Mouse (Mus musculus) hindbrain, embryonic 14.5 days (tissue): ENCODE measurements around the gene Gpa33. TPM values are rescaled to one million over a fixed set of nuclear protein-coding genes. Genes with fewer than 3 reads are reported as not detected.

Experiments
- ATAC-seq: fragments of 200-750 bp; cut with Nextera tagmentation; 2 replicates; pipeline ENCODE4 v1.8.0; 2017; ENCODE audit warnings: moderate number of reproducible peaks, mild to moderate bottlenecking, moderate TSS enrichment, moderate library complexity; ENCODE audit not compliant: low FRiP score
- DNase-seq: peaks from one replicate; pipeline ENCODE4 v3.0.0-alpha.2; 2015; ENCODE audit warnings: low spot score
- H3K27ac ChIP-seq: fragments of 300-500 bp; sonication (generic); 2 replicates; pipeline ENCODE4 v1.5.1; 2014; ENCODE audit warnings: mild to moderate bottlenecking, moderate library complexity
- H3K27me3 ChIP-seq: fragments of 300-500 bp; sonication (generic); 2 replicates; pipeline ENCODE4 v1.6.1; 2014; ENCODE audit warnings: mild to moderate bottlenecking, low read length, mixed read lengths; ENCODE audit not compliant: control insufficient read depth, insufficient read depth
- H3K36me3 ChIP-seq: fragments of 300-500 bp; sonication (generic); replicated peaks from 2 replicates; pipeline ENCODE4 v1.6.1; 2014; ENCODE audit not compliant: control insufficient read depth, insufficient read depth
- H3K4me1 ChIP-seq: fragments of 300-500 bp; sonication (generic); replicated peaks from 2 replicates; pipeline ENCODE4 v1.6.1; 2014; ENCODE audit warnings: antibody characterized with exemption, low read length, mixed read lengths; ENCODE audit not compliant: control insufficient read depth, insufficient read depth
- H3K4me2 ChIP-seq: fragments of 300-500 bp; sonication (generic); replicated peaks from 2 replicates; pipeline ENCODE4 v1.6.1; 2014; ENCODE audit warnings: mild to moderate bottlenecking, moderate library complexity
- H3K4me3 ChIP-seq: fragments of 300-500 bp; sonication (generic); replicated peaks from 2 replicates; pipeline ENCODE4 v1.5.1; 2014; ENCODE audit warnings: mild to moderate bottlenecking, low read length
- H3K9ac ChIP-seq: fragments of 300-500 bp; sonication (generic); 2 replicates; pipeline ENCODE4 v1.6.1; 2014
- H3K9me3 ChIP-seq: fragments of 300-500 bp; sonication (generic); 2 replicates; pipeline ENCODE4 v1.6.1; 2016; ENCODE audit warnings: low read length; ENCODE audit not compliant: control insufficient read depth
- WGBS: fragments of 180-500 bp; shearing (Covaris S2); extraction: QIAGEN DNeasy Blood & Tissue Kit; methylation state at CpG from one replicate; pipeline ENCODE4 v1.1.7; 2014; 5-methylcytosine and 5-hydroxymethylcytosine counted together
- polyA plus RNA-seq: library from polyadenylated mRNA; unstranded; fragments of >200 nt; fragmentation: Nextera tagmentation; extraction: Ambion mirVana; gene quantifications from 2 replicates; pipeline ENCODE4 v1.2.1, GENCODE M21; 2014

Gene Gpa33
- polyA plus RNA-seq, 1 experiment from 2014 or later = not detected

- no peak for DNase-seq
- H3K4me1 ChIP-seq = no peaks in the 10 kb centered on the region
- no peak for ATAC-seq
- H3K9ac ChIP-seq = no peak overlapping the region
- no peak overlapping the region for H3K4me3 ChIP-seq
- H3K36me3 ChIP-seq = no peaks in the 10 kb centered on the region
- no peaks in the 10 kb centered on the region for H3K27me3 ChIP-seq
- no peaks in the 10 kb centered on the region for H3K9me3 ChIP-seq
- no peak overlapping the region for H3K4me2 ChIP-seq
- no peak overlapping the region for H3K27ac ChIP-seq
- 68% methylated on average over 9 of the region's 9 CpGs for WGBS
Observed at GRCm38 (mm10) chr1:166126795-166127194, 3.2 kb upstream of the Gpa33 start.

GRCm38 (mm10) chr1:166127719-166128118 lies 2.3 kb upstream of the Gpa33 start, which contains the start of gene Dusp27:
Dusp27 (minus strand) TSS chr1:166127922.
- no peaks in the 10 kb centered on the region for H3K36me3 ChIP-seq
- H3K9me3 ChIP-seq = no peaks in the 10 kb centered on the region
- ATAC-seq (no peak), DNase-seq (no peak)
- H3K27ac ChIP-seq = no peak within 1 kb of the TSS
- no peaks in the 10 kb centered on the region for H3K4me1 ChIP-seq
- WGBS = 62% methylated on average over 4 of the region's 4 CpGs
- H3K9ac ChIP-seq = no peak within 1 kb of the TSS
- no peaks in the 10 kb centered on the region for H3K27me3 ChIP-seq
- H3K4me3 ChIP-seq = no peak within 1 kb of the TSS
- no peak within 1 kb of the TSS for H3K4me2 ChIP-seq

- Histone ChIP-seq H3K36me3 (no peaks in the 10 kb centered on the region), H3K9me3 (no peaks in the 10 kb centered on the region), H3K4me2 (no peak overlapping the region), H3K4me3 (no peak overlapping the region), H3K4me1 (no peaks in the 10 kb centered on the region), H3K27ac (no peak overlapping the region), H3K27me3 (no peaks in the 10 kb centered on the region), H3K9ac (no peak overlapping the region)
- DNase-seq (no peak), ATAC-seq (no peak)
- WGBS = 94% methylated on average over 5 of the region's 5 CpGs
Observed at GRCm38 (mm10) chr1:166128551-166128950, 1.5 kb upstream of the Gpa33 start.

DNA sequence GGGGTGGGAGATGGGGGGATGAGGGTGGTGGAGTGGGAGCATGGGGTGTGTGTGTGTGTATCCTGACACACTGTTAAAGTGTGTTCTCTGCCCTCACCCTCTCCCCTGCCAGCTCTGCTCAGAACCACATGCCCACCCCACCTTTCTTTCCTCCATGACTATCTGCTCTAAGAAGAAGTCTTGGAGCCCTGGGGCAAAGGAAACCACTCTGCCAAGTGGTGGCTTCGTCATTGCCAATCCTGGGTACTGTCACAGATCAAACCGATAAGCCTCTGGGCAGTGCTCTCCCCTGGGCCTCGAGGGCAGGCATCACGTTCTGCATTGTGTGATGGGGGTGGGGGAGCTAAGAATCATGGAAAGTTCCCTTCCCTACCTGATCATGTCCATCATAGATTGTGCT lies 2.3 kb downstream of the Gpa33 start:
- no peak overlapping the region for H3K27ac ChIP-seq
- H3K27me3 ChIP-seq = no peaks in the 10 kb centered on the region
- no peak for DNase-seq
- H3K4me1 ChIP-seq = no peaks in the 10 kb centered on the region
- no peak overlapping the region for H3K4me3 ChIP-seq
- no peaks in the 10 kb centered on the region for H3K36me3 ChIP-seq
- no peaks in the 10 kb centered on the region for H3K9me3 ChIP-seq
- no peak overlapping the region for H3K4me2 ChIP-seq
- no peak for ATAC-seq
- H3K9ac ChIP-seq = no peak overlapping the region
- WGBS = 58% methylated on average over 4 of the region's 4 CpGs

- Histone ChIP-seq H3K4me2 (no peak overlapping the region), H3K36me3 (no peaks in the 10 kb centered on the region), H3K4me3 (no peak overlapping the region), H3K9me3 (no peaks in the 10 kb centered on the region), H3K9ac (no peak overlapping the region), H3K4me1 (no peaks in the 10 kb centered on the region), H3K27ac (no peak overlapping the region), H3K27me3 (no peaks in the 10 kb centered on the region)
- ATAC-seq = no peak
- WGBS = 40% methylated on average over 5 of the region's 5 CpGs
- DNase-seq = no peak
Observed at GRCm38 (mm10) chr1:166135091-166135740, 5.2 kb downstream of the Gpa33 start.

GRCm38 (mm10) chr1:166137244-166137938 lies 7.4 kb downstream of the Gpa33 start:
- 79% methylated on average over 7 of the region's 7 CpGs for WGBS
- no peaks in the 10 kb centered on the region for H3K9me3 ChIP-seq
- no peak overlapping the region for H3K9ac ChIP-seq
- no peak overlapping the region for H3K4me2 ChIP-seq
- ATAC-seq = no peak
- no peak for DNase-seq
- H3K36me3 ChIP-seq = no peaks in the 10 kb centered on the region
- no peak overlapping the region for H3K4me3 ChIP-seq
- no peak overlapping the region for H3K27ac ChIP-seq
- no peaks in the 10 kb centered on the region for H3K4me1 ChIP-seq
- no peaks in the 10 kb centered on the region for H3K27me3 ChIP-seq

GRCm38 (mm10) chr1:166138136-166138535 lies 8.1 kb downstream of the Gpa33 start:
- WGBS = 68% methylated on average over 13 of the region's 13 CpGs

DNA sequence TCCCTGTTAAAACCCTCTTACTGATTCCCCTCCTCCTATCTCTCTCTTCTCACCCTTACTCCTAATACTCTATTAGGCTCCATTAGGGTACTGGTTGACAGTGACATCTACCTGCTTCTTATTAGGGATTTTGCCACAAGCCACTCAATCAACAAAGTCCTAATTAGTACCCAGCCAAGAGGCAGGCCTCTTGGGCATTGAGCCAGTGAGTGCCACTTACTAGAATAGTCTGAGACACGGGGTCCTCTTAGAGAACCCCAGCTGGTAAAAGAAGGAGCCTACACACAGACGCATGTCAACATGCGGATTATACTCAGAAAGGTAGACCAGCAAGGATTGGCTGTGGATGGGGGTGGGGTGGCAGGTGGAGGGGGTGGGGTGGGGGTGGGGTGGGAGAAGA lies 9.1 kb downstream of the Gpa33 start:
- WGBS = 75% methylated on average over 3 of the region's 3 CpGs
- H3K4me1 ChIP-seq = no peaks in the 10 kb centered on the region
- no peaks in the 10 kb centered on the region for H3K27me3 ChIP-seq
- DNase-seq = no peak
- no peaks in the 10 kb centered on the region for H3K9me3 ChIP-seq
- H3K4me2 ChIP-seq = no peak overlapping the region
- no peak overlapping the region for H3K27ac ChIP-seq
- no peaks in the 10 kb centered on the region for H3K36me3 ChIP-seq
- ATAC-seq = no peak
- H3K9ac ChIP-seq = no peak overlapping the region
- no peak overlapping the region for H3K4me3 ChIP-seq

More at GRCm38 (mm10) chr1:166138136-166138535, 8.1 kb downstream of the Gpa33 start:
- Histone ChIP-seq H3K9ac (no peak overlapping the region), H3K27me3 (no peaks in the 10 kb centered on the region), H3K4me3 (no peak overlapping the region), H3K27ac (no peak overlapping the region), H3K9me3 (no peaks in the 10 kb centered on the region), H3K36me3 (no peaks in the 10 kb centered on the region), H3K4me2 (no peak overlapping the region), H3K4me1 (no peaks in the 10 kb centered on the region)
- DNase-seq (no peak), ATAC-seq (no peak)

- Histone ChIP-seq H3K9me3 (no peaks in the 10 kb centered on the region), H3K27ac (no peak overlapping the region), H3K4me1 (no peaks in the 10 kb centered on the region), H3K4me2 (no peak overlapping the region), H3K4me3 (no peak overlapping the region), H3K27me3 (no peaks in the 10 kb centered on the region), H3K36me3 (no peaks in the 10 kb centered on the region), H3K9ac (no peak overlapping the region)
- DNase-seq = peak; percentile 45
- ATAC-seq = peak; percentile 68; the same call in 1 of the 2 replicates
- 42% methylated on average over 4 of the region's 4 CpGs for WGBS
Observed at GRCm38 (mm10) chr1:166139620-166140184, 9.7 kb downstream of the Gpa33 start.
